Mouse (Mus musculus) A20 (cell line): ENCODE measurements around the gene Josd2.

ENCODE experiments used
- DNase-seq: peaks from one replicate; pipeline ENCODE4 v3.0.0-alpha.2; 2011; ENCODE audit warnings: low read depth, low spot score

The Josd2 gene

DNA sequence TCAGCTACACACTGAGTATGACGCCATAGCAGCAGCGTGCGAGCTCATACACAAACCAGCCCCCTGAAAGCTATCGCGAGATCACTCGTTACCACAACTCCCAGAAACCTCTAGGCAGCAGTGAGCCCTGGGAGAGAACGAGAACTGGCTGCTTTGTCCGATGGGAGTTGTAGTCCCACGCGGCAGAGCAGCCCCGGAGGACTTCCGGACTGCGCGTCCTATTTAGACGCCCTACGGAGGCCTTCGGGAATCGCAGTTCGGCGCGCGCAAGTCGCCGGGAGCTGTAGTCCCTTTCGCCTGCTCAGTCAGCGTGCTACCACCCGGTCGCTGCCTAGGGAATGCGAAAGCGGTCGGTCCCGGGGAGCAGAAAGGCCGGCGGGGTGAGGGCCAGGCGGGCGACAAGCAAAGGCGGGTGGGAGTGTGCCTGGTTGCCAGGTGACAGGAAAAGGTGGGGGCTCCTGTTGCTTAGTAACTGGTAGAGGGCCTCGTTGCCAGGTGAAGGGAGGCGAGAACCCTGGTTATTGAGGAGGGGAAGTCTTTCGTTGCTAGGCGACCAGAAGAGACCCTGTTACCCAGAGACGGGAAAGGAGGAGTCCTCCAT, at the start of gene Josd2:
TSS of gene Josd2 (plus strand) at position 170 of the 601 bp plus-strand sequence.
- DNase-seq, result peak; percentile 98

DNA sequence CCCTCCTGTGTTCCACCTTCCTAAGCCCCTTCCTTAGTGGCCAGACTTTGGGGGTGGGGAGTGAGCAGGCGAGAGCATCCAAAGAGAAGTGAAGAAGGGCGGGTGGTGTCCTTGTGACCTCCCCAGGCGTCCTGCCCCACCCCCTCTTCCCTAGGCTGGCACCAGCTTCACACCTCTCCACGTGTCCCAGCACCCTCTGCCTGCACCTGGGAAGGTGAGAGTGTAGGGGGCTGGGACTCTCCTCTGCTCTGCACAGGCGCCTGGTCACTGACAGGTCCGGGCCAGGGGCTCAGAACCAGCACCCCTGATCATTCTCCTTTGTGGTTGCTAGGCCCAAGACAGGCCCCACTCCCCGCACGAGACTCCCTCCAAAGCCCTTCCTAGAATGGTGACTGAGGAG, 40.1 kb upstream of the Josd2 start:
- no peak for DNase-seq

DNA sequence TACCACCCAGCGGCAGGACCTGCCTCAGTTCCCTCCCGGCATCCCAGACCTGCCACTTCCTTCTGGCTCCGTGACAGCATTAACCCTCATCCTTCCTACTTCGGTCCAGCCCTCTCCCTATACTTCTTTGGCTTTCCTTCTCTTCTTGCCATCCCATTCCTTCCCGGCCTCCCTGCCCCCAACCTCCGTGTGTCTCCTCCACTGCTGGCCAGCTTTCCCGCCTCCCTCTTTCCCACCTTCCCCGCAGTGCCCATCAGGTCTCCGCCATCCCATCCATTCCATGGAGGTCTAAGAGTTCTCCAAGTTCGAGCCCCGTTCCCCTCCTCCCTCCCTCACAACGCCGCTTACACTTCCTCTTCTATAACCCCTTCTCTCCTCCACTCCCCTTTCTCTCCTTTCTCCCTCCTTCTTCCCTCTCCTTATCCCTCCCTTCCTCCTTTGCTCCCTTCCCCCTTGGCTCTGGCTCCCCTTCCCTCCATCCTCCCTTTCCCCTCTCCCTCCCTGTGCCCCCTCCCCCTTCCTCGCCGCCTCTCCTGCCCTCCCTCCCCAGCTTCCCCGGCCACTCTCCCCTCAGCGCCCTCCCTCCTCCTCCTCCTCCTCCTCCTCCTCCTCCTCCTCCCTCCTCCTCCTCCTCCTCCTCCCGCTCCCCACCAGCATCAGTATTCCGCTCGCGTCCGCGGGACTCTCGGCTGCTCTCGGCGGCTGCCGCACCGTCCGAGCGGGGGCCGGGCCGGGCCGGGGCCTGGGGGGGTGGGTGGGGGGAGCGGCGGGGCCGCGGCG, 39.4 kb upstream of the Josd2 start:
- no peak for DNase-seq

GRCm38 (mm10) chr7:44428968-44429521, 38.7 kb upstream of the Josd2 start, which contains the start of gene Lrrc4b:
TSS of gene Lrrc4b (plus strand) at chr7:44429018.
- DNase-seq, result no peak

DNA sequence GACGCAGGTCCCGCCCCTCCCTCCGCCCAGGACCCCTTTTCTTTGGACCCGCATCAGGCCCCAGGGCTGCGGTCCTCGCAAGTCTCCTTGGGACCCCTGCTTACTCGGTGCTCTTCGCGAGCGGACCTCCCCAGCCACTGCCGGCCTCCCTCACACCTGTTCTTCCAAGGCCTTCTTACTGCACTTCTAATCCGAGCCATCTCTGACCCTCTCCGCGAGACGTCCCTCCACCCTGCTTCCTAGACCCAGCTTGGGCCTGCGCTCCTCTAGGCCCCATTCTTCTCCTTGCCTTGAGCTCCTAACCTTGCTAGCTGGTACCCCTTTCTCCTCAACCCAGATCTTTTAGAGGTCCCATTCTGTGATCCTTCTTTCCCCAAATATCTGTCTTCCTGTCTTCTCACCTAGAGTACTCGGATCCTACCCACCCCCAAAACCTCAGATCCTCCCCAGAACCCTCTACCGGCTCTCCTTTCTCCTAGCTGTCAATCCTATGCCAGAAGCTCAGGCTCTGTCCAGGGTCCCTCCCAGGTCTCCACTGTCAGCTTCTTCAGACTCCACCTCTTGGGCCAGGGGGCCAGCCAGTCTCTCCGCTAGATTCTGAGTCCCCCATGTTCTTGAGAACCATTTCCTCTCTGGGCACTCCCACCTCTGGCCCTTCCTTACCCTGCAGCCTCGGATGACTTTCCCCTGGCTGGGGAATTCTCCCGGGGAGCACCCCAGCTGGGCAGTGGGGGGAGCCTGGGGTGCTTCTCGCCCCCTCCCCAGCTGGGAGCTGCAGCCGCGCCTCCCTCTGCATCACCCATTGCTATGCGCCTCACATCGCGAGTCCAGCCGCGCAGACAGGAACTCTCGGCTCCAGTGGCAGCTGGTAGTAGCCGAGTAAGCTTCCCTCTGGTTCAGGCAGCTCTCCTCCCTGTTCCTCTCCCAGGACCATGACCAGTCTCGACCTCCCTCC, 38.0 kb upstream of the Josd2 start:
- no peak for DNase-seq

- DNase-seq, result no peak
Observed at GRCm38 (mm10) chr7:44432550-44432949, 35.2 kb upstream of the Josd2 start.

- DNase-seq, result peak; percentile 93
Observed at GRCm38 (mm10) chr7:44433371-44433770, 34.4 kb upstream of the Josd2 start.

DNA sequence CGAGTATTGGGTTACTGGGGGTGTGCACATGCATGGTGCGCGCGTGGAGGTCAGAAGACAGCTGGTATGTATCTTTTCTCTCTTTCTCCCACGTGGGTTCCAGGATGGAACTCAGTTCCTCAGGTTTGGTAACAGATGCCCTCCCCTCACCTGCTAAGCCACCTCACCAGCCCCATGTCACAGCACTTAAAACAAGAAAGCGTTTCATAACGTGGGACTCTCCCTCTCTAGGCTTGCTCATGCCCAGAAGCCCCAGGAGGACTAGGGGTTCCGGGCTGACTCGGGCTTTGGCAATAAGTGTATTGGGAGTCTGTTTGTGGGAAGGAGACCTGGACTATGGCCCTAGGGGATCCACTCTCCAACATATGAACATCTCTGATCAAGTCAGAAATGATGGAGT, 33.7 kb upstream of the Josd2 start:
- no peak for DNase-seq

DNA sequence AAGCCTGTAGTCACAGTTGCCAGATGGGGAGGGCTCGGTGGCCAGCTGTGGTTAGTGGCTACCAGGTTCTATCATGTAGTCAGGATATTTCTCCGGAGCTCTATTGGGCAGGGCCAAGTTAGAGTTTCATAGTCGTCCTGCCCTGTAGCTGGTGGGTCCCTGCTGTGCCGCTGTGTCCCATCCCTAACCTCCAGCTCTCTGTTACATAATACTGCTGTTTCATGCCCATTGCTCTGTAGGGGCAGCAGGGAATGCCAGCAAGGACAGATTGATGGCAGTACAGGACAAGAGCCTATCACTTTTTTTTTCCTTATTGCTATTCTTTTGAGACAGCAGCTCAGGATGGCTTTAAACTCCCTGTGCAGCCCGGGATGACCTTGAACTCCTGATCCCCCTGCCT, 32.0 kb upstream of the Josd2 start:
- no peak for DNase-seq

DNA sequence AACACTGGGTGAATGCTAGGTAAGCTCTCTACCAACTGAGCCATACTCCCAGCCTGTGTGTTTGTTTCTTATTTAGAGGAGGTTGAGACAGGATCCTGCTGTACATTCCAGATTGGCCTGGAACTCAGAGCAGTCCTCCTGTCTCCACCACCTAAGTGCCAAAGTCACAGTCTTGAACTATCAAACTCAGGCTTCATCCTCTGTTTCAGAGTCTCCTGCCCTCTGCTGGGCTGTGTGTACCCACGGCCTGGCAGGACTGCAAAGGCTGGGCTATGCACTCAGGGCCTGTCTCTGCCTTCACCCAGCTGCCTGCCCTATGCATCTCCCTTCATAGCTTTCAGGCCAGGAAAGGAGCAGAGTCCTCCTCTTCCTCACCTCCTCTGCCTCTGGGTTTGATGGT, 31.5 kb upstream of the Josd2 start:
- DNase-seq, result peak; percentile 26

DNA sequence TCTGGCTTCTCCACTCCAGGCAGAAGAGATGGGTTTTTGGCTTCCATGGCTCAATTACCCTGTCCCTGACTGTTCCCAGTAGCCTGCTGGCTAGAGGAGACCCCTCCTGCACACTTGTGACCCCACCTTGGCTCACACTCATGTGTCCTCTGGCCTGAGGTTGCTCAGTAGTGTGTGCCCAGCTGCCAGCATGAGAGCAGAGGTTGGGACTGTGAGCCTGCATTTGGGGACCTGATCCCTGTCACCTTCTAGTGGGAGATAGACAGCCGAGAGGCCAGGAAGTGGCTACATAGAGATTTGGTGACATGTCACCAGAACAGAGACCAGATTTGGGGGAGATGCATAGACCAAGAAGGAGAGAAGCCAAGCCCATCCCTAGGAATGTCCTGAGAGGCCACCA, 30.6 kb upstream of the Josd2 start:
- DNase-seq, result no peak

DNA sequence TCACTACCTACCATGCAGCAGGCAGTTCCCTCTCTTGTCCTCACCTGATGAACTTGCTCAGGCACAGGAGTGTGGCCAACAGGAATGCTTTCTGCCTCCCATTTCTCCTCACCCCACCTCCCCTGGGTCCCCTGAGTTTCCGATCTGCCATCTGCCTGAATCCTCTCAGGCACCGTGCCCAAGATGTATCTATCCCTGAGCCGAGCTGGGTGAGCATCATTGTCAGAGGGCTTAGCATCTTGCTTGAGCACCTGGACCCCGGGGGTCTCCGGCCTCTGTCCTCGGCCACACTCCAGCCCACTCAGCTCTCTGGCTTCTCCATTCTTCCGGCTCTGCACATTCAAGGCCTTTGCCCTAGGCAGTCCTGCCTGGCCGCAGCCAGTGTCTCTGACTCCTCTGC, 29.8 kb upstream of the Josd2 start:
- no peak for DNase-seq

- no peak for DNase-seq
Observed at GRCm38 (mm10) chr7:44439696-44440095, 28.1 kb upstream of the Josd2 start.

DNA sequence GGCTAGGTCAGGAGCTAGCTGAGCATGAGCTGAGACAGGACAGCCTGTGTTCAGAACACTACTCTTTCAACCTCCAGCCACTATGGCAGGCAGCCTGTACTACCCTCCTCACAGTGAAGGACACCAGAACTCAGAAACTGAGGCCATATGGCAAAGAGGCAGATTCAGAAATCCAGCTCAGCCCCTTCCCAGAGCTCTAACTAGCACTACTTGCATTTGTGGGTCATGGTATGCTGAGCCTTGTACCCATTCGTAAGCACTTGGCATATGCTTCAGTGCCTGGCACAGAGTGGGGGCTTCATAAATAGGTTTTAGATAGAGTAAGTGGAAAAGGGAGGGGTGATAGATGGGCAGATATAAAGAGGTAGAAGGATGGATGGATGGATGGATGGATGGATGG, 27.3 kb upstream of the Josd2 start:
- DNase-seq, result no peak

DNA sequence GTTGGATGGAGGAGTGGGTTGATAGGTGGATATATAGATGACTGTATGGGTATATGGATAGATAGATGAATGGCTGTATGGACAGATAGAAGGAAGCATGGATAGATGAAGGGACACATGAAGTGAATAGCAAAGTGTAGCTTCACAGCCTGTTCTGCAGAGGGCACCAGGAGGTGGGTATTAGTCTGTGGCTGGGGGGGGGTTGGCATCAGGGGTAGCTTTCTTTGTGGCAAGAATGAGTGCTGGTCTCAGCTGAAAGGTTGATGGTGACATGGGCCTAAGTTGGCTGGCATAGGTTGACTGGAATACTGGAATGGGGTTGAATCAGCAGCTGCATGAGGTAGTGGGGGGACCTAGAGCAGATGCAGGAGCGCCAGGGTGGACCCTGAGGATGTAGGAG, 26.6 kb upstream of the Josd2 start:
- DNase-seq, result no peak

DNA sequence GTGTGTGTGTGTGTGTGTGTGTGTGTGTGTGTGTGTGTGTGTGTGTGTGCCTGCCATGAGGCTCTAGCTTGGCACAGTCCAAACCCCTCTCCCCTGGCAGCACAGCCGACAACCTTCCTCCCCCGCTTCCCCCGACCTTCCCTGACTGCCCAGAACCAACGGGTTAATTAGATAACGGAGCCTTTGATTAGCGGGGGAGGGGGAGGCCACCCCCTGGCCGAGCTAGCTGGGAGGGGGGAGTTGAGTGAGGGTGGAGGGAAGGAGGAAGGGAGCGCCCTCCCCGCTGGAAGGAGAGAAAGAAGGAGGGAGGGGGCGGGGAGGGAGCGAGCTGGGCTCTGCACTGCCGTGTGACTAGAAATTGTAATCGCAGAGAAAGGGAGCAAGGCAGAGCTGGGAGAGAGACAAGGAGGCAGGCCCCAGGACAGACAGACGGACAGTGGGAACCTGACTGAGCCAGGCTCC, 26.1 kb upstream of the Josd2 start:
- DNase-seq, result no peak

- no peak for DNase-seq
Observed at GRCm38 (mm10) chr7:44442407-44442821, 25.4 kb upstream of the Josd2 start.

GRCm38 (mm10) chr7:44443268-44444173, 24.3 kb upstream of the Josd2 start:
- DNase-seq, result no peak

DNA sequence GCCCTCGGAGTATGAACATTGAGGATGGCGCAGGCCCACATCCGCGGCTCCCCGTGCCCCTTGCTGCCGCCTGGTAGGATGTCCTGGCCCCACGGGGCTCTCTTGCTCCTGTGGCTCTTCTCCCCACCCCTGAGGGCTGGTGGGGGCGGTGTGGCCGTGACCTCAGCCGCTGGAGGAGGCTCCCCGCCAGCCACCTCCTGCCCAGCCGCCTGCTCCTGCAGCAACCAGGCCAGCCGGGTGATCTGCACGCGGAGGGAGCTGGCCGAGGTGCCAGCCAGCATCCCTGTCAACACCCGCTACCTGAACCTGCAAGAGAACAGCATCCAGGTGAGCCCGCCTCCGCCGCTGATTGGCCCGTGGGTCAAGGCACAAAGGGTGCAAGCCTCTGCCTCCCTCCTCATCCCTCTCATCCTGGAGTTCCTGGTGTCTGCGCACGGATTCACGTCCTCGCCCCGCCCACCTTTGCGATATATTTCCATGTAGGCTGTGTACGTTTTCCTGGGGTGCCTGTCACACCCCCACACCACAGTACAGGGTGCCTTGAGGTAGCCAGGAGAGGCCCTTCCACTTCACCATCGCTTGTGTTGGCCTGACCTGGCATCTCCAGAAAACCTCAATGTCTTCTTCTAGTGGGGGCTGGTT, 22.8 kb upstream of the Josd2 start:
- DNase-seq, result no peak

GRCm38 (mm10) chr7:44445528-44445923, 22.3 kb upstream of the Josd2 start:
- DNase-seq, result no peak
